Mouse (Mus musculus) thymus, postnatal 0 days (tissue): ENCODE results near the gene Cog5. TPM values are rescaled to one million over a fixed set of nuclear protein-coding genes. Genes with fewer than 3 reads are reported as not detected.
A peak's percentile ranks its signal among the peaks of the same experiment; 100 is the strongest.

Experiments used
- DNase-seq: peaks from one replicate; pipeline ENCODE4 v3.0.0-alpha.2; 2015; ENCODE audit warnings: low spot score
- polyA plus RNA-seq: library from polyadenylated mRNA; unstranded; fragments of >200 nt; fragmentation: Nextera tagmentation; extraction: Ambion mirVana; gene quantifications from 2 replicates; pipeline ENCODE4 v1.2.1, GENCODE M21; 2015

Gene Cog5
- polyA plus RNA-seq, 1 experiment from 2014 or later: 34.0 TPM

DNA sequence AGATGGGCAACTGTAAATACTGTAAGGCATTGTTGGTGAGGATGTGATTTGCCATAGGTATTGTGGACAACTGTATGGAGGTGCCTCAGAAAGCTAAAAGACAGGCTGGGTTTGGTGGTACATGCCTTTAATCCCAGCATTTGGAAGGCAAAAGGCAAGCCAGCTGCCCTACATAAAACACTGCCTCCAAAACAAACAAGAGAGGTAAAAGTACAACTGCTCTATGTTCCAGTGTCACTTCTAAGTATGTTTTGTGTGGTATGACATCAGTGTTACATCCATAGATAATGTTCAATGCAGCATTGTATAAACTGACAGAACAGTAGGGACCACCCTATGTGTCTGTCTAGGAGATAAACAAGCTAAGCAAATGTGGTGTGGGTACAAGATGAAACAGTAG lies 237.4 kb downstream of the Cog5 start:
- no peak for DNase-seq

DNA sequence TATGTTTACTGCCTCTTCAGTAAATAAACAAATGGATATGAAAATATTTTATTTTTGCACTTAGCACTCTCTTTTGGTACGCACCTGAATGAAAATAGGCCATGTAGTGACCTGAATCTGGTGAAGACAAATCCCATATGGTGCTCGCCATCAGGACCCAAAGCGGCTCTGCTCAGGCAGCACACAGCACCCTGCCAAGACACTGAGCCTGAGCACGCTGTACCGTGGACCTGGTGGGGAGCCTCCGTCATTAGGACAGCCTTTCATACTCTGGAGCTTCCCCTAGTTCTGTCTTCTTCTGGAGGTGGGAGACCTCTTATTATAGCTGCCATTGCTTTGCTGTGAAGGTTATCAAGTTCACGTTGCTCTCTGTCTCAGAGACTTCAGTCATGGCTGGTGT lies 238.1 kb downstream of the Cog5 start:
- no peak for DNase-seq

DNA sequence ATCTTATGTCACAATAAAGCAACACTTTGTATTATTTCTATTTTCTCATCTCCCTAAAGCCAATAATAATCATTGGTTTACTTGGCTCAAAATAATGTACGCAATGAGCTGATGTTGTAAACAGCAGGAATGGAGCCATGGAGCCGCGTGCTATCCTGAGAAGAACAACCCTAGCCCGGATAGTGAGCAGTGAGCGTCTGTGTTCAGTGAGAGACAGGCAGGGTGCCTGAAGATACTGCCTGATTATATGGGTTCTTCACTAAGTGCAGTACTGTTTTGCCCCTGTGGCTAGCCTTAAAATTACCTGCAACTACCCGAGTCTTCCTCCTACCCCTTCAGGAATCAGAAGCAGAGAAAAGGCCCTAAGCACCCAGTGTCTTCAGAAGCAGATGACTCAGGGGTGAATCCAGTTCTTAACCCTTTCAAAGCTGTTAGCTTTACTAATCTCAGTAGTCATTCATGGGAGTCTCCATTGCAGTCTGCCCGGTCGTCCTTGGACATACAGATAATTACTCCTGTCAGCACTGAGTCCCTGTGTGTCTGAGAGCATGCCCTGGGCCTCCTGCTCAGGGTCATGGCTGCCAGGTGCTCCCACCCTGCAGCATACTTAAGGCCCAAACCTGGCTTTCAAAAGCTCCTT lies 240.5 kb downstream of the Cog5 start:
- DNase-seq: no peak

DNA sequence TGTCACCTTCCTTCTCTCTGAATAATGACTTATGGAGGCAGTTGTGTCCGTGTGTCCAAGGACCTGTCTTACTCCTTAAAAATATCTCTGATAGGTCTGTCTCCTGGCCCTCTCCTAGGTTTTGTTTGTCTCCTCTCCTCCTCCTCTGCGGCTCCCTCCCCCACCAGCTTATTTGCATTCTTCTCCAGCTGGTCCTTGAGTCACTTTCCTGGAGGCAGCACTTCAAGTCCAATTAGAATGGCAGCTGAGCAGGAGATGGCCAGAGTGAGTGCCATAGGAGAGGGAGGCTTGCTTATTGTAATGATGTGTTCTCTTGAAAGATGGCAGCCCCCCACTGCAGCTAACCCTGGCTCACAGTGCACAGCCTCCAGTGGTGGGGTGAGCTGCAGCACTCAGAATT lies 241.2 kb downstream of the Cog5 start:
- no peak for DNase-seq

DNA sequence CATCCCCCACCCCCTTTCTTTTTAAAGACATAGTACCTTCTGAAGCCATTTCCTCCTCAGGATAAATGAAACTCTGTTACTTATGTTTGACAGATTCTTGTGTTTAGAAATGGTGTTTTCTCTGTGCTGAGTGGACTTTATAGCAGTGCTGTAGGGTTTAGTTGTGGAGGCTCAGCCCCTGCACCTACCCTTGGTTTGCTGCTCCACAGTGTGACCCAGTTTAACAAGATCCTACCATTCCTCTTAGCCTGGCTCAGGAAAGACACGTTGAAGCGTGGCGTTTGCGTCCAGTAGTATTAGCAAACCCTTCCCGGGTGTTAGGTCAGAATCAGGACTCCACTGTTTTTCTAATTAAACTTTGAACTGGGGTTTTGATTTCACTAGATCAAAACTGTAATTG lies 241.6 kb downstream of the Cog5 start:
- DNase-seq: no peak

DNA sequence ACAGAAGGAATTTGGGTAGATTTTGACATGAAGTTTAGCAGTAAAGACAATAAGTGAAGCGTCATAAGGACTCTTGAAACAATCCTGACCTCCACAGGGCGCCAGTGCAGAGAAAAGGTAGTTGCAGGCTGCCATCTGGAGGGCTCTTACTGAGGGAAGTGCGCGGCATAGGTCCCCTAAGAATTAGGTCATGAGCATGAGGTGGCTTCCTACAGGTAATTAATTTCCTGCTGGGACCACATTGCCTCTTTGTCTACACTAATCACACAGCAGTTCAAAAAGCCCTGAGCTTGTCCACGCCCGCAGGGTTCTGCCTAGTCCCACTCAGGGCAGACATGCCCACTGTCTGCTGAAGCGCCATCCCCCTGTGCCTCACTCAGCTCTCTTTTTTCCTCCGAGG lies 242.3 kb downstream of the Cog5 start:
- DNase-seq: no peak

DNA sequence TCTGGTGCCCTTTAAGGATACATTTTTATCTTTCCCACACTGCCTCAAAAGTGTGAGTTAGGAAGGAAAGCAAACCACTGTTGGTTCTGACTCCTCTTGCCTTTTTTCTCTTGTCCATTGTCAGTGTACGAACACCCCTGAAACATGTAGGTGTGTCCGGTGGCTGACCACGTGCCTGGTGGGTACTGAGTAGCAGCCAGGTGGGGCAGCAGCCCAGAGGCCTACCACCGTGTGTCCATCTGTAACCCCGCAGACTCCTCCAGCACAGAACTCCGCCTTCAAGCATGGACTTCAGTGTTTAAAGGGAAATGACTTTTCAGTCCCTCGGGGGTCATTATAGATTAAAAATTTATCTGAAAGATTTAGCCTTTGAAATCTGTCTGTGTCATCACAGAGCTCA lies 242.8 kb downstream of the Cog5 start:
- DNase-seq: no peak

DNA sequence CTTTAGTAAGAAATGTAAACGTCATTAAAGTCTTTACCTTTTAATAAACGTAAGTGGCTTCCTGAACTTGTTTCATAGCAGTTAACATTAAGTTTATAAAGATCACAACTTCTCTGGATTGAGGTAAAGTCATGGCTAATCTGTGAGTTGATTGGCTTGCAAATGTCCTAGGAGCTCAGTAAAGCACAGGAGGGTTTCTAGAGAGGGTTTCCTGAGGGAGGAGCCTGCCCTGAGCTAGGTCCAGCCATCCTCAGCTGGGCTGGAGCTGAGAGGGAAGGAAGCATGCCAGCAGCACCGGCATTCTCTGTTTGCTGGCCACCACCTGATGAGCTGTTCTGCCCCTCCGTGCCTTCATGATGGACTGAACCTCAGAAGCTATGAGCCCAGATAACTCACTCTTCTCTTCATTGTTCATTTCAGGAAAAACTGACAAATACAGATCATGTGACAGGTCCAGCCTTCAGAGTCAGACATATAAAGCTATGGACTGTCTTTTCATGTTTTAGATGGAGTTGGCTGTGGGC lies 245.8 kb downstream of the Cog5 start:
- DNase-seq: no peak

DNA sequence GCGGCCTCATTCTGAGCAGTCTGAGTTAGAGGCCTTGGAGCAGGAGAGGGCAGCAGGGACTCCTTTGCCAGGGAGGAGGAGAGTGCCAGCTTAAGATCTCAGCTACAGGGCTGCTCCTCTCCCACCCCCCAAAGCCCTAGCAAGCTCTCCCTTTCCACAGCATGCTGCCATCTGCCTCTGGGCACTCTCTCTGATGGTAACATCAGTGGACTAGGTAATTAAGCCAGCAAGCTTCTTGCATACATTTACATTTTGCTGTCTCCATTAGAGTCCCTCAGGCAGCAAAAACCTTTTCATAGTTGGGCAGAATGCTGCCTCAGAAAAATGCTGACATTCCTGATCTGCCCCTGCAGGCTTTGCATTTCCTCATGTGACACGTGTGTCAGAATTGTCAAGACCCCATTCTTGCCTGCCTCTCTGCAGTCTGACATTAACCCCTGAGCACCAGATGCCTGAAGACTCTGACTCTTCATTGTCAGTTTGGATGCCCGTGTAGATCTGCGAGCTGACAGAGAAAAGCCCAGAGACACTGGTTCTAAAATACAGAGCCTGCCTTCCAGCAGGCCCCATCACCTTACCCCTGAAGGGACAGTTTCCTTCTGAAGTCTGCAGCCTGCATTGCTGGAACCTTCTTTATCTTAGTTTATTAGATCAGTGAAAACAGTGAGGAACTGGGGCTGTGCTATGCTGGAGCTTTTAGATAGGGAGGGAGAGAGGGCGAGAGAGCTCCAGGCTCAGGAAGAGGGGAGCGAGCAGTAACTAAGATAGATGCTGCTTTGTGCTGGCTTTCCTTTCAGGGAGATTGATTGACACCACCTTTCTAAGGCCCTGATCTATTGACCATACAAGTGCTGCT lies 251.3 kb downstream of the Cog5 start:
- DNase-seq: no peak

DNA sequence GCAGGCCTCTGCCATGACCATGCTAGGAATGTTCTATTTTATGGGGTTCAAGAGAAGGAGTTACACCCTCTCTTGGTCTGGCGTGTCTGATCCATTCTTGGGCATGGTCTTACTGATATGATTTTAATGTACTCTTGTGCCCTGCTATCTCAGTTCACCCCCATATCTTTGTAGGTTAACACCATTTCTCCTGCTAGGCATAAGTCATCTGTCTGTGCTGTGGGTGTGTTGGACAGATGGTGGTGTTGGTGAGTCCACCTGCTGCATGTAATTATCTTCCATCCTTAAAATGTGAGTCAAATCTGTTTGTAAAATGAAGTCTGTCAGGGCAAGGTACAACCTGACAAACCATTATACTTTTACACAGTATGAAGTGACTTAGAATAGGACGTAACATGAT lies 252.8 kb downstream of the Cog5 start:
- DNase-seq: no peak

DNA sequence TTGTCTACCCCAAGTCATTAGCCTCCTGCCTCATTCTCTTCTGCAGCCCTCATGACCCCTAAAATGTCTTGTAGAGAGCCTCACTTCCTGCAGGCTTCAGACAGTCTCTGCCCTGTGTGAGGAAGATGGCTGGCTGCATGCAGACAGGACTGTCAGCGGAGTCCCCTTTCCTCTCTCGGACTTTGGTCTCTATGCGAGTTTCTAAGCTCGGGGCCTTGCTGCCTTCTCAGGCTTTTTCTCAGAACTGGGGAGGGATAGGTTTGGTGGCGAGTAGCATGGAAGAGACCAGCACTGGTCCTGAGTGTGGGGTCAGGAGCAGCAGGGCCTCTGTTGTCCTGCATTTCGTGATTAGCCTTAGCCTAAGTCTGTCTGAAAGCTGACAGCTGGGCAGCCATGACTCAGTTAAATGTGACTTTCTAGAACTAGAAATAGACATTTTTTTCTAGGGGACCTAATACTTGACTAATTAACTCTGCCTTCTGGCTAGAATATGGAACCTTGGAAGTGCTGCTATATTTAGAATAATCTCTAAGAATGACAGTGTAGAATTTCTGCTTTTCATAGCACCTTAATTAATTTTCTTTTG lies 258.4 kb downstream of the Cog5 start:
- DNase-seq: no peak

DNA sequence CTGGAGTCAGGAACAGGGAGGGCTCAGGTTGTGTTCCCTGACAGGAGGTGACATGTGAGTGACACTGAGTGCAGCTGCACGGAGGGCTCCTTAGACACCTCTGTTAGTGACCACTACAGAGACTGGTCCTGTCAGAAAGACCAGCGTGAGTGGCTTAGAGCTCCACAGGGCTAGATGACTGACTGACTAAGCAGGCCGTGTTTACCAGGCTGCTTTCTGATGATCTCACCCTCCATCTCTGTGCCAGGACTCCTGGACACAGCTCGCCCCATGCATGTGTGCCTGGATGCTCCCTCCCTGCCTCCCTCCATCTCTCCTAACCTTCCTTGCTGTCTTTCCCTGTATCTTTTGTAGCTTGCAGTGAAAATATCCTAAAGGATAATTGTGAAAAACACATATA lies 258.9 kb downstream of the Cog5 start:
- DNase-seq: no peak

DNA sequence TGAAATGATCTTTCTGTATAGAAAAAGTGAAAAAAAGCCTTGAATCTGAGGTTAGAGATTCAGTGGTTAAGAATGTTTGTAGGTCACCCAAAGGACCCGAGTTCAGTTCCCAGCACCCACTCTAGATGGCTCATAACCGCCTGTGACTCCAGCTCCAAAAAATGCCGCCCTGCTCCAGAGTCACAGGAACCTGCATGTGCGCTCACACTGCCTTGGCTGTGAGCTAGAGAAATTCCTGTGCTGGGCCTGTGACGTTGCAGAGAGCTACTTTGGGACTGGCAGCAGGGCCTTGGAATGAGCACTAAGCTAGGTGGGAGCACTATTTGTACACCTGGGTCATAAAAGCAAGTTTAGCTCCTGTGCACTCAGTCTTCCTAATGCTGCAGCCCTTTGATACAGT lies 262.0 kb downstream of the Cog5 start:
- DNase-seq: no peak

DNA sequence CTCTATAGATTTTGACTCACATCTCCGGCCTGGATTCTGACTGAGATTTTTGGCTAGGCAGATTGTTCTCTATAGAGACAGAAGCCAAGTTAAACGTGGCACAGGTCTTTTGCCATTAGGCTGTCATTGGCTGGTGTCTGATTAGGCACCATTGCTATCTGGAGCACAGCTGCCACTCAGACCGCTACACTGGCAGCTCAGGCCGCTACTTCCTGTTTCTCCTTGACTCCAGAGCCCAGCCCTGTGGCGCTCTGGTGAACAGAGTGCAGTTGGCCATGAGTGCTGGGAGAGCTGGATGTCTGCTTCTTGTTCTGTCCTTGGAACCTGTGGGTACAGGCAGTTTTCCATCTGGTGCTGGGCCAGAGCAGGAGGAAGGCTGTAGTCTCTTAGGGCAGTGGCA lies 262.6 kb downstream of the Cog5 start:
- no peak for DNase-seq

DNA sequence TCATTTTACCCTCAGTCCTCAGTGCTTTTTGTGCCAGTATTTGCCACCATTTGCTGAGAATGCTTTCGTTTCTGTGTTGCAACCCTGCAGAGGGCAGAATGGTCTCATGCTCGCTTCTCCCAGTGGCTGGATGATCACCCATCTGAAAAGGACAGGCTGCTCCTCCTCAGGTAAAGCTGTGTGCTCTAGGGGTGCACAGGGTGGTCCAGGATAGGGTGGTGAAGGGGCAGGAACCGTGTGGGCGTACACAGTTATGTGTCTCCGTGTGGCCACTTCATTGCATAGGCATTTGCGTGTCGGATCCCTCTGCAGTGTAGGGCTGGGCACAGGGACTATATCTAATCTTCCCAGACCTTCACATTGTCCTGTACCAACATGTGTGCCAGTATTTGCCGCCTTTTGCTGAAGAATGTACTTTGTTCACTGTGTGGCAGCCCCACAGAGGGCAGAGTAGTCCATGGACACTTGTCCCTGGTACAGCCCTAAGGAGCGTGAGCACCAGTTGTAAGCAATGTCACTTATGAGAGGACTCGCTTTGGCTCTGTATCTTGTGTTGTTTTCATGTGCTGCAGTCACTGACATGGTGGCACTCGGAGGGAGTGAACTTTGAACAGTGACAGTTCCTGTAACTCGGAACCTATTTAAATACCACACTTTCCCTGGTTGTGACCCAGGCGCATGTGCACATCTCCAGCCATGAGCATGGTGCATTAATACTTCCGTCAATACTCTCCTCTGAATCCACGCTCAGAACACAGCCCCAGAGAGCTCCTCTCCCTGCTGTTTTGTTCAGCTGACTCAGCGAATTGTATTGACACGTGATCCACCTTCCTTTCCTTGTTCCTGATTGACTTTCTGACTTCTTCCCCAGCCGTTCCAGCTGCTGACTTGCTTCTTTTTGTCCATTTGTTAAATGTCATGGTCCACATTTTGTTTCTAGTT lies 266.1 kb downstream of the Cog5 start:
- DNase-seq: no peak

DNA sequence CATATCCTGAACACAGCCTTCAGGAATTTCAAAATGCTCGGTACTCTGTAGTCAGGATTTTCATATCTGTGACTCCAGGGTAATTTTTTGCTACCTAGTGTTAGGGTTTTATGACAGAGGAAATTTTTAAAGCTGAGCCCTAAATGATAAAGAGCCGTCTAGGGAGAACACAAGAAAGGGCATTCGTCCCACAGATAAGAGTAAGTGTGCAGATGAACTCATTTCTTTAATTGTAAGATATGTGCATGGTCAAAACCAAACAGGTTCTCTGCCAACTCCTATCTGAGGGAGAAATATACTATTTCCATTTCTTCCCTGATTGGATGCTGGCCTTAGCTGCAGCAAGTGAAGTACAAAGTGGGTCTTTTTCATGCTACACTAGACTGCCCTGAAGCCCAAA lies 269.5 kb downstream of the Cog5 start:
- DNase-seq: no peak

DNA sequence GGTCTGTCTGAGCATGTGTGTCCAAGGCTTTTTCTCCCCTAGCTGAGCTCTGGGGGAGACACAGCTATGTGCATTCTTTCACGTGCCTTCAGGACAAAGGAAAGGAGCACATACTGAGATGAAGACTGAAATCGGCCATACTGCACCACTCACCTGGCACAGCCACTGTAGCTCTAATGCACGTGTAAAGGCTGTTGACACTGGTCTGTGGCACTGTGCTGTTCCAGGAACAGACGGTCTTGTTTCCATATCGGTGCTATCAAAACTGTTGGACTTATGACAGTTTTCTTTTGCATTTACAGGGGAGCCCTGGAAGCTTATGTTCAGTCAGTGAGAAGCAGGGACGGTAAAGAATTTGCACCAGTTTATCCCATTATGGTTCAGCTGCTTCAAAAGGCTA lies 270.7 kb downstream of the Cog5 start:
- no peak for DNase-seq

DNA sequence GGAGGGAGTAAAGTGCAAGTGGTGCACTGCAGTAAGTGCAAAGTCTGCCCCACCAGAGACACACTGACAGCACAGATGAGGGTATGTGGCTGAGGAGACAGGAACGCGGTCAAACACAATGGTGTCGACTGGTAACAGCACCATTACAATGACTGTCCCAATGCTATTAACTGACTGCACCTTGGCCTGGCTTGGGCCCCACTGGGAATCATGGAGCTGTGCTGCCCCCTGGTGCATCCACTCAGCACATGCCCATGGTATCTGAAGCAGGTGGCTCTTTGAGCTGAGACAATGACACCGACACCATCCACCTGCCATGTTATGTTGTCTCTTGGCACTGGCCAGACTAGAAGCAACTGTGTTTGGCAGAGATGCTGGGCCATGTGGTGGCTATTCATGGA lies 272.0 kb downstream of the Cog5 start:
- DNase-seq: peak; percentile 39

DNA sequence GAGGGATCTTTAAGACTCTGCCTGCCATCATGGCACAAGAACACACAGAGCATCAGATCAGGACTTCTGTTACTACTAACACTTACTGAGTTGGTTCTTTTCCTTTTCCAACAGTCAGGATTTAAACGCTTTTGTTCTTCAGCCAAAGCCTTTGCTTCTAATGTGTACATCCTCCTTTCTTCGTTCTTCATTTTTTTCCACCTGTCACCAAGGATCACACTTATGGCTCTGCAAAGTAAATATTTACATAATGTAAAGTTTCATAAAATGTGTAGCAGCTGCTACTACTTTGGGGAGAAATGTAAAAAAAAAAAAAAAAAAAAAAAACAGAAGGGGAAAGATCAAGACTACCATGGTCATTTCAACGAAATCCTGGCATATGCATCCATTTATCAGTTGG lies 273.8 kb downstream of the Cog5 start:
- DNase-seq: no peak

DNA sequence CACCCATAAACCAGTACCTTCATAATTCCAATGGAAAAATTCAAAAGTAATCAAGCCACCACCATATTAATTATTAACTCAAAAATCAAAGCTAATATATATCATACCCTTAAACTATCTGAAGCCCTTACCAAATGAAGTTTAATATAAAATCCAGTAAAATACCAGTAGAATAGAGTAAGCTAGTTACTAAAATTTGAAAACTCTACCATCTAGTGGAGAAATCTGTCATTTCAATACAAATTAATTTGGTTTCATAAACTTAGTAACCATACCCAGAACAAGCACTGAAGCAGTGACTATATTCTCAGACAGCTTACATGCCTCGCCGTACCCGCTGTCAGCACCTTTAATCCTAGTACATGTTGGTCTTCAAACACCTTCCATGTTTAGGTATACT lies 277.1 kb downstream of the Cog5 start:
- DNase-seq: no peak

DNA sequence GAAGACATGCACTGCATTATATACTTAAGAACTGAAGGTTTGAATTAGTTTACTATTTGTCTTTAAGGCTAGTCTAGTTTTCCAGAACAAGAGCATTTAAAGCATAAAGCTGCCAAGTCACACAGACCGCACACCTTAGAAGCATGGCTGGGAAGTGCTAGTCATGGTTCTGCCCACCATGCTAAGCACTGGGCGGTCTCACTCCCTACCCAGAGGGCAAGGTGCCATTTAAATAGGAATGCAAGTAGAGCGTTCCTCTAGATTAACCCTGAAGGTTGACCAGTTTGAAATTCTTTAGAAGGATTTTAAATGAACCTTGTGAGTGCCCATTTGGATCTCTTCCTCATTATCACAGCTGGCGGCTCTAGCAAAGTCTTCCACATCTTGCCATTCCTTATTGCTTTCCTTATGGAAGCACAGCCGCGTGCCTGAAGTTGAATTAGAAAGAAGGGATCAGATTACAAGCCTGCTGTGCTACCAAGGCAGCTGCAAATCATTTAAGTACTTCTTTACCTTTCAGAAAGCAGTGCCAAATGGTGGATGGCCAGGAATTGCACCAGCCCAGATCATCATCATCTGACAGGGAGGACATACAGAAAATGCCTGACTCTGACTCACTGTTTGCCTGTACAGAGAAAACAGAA lies 282.1 kb downstream of the Cog5 start:
- no peak for DNase-seq
